Mouse (Mus musculus) right cerebral cortex, postnatal 14 days (tissue): ENCODE measurements around the gene Serf2.

Experiments used
- DNase-seq: peaks from one replicate; pipeline ENCODE4 v3.0.0; 2022

The Serf2 gene

GRCm38 (mm10) chr2:121448739-121449535, at the start of gene Serf2:
Serf2 (plus strand) TSS chr2:121449195.
- peak; percentile 98 for DNase-seq

GRCm38 (mm10) chr2:121403296-121403695, 45.7 kb upstream of the Serf2 start:
- DNase-seq: no peak

- DNase-seq: no peak
These were observed 40.8 kb upstream of the Serf2 start for GRCm38 (mm10) chr2:121408160-121408559.

- no peak for DNase-seq
These were observed 36.1 kb upstream of the Serf2 start for GRCm38 (mm10) chr2:121412843-121413386.

- peak; percentile 95 for DNase-seq
These were observed 35.5 kb upstream of the Serf2 start, which contains the start of the genes Pdia3 and Catsper2 for GRCm38 (mm10) chr2:121413387-121414042. Pdia3 (plus strand) TSS chr2:121413775. Catsper2 (minus strand) TSS chr2:121413792.

GRCm38 (mm10) chr2:121414139-121414685, 34.8 kb upstream of the Serf2 start:
- DNase-seq: no peak

GRCm38 (mm10) chr2:121415103-121415502, 33.9 kb upstream of the Serf2 start:
- no peak for DNase-seq

GRCm38 (mm10) chr2:121415591-121415990, 33.4 kb upstream of the Serf2 start:
- no peak for DNase-seq

- DNase-seq: no peak
These were observed 32.6 kb upstream of the Serf2 start for GRCm38 (mm10) chr2:121416356-121416755.

- DNase-seq: no peak
These were observed 30.5 kb upstream of the Serf2 start for GRCm38 (mm10) chr2:121418476-121418875.

- no peak for DNase-seq
These were observed 25.8 kb upstream of the Serf2 start for GRCm38 (mm10) chr2:121423166-121423565.

GRCm38 (mm10) chr2:121425890-121426289, 23.1 kb upstream of the Serf2 start:
- DNase-seq: no peak

GRCm38 (mm10) chr2:121434854-121435253, 14.1 kb upstream of the Serf2 start:
- DNase-seq: no peak

GRCm38 (mm10) chr2:121439746-121440145, 9.2 kb upstream of the Serf2 start:
- DNase-seq: no peak

- DNase-seq: no peak
These were observed 8.0 kb upstream of the Serf2 start for GRCm38 (mm10) chr2:121440834-121441605.

GRCm38 (mm10) chr2:121441800-121442199, 7.2 kb upstream of the Serf2 start:
- no peak for DNase-seq

- DNase-seq: no peak
These were observed 6.5 kb upstream of the Serf2 start for GRCm38 (mm10) chr2:121442259-121443067.

- DNase-seq: no peak
These were observed 6.0 kb upstream of the Serf2 start for GRCm38 (mm10) chr2:121443068-121443349.

- DNase-seq: no peak
These were observed 4.8 kb upstream of the Serf2 start, which contains the start of gene Ell3 for GRCm38 (mm10) chr2:121444178-121444577. Ell3 (minus strand) TSS chr2:121444278.

GRCm38 (mm10) chr2:121445117-121445516, 3.9 kb upstream of the Serf2 start:
- DNase-seq: no peak

- DNase-seq: no peak
These were observed 2.5 kb upstream of the Serf2 start for GRCm38 (mm10) chr2:121446506-121446905.

GRCm38 (mm10) chr2:121447006-121447405, 2.0 kb upstream of the Serf2 start:
- no peak for DNase-seq
